Mouse (Mus musculus): ENCODE measurements around the gene Elp1.

- TF ChIP-seq CEBPB (IDR thresholded peaks at IDR 0.05; ENCODE audit: insufficient read depth, poor library complexity, severe bottlenecking) (no peak), MAX (IDR thresholded peaks at IDR 0.05; ENCODE audit: low read depth) (no peak), POLR2A (IDR thresholded peaks at IDR 0.05; ENCODE audit: insufficient read length, low read depth) (no peak), MYOG (IDR thresholded peaks at IDR 0.05; ENCODE audit: control insufficient read depth in 1 of 3, insufficient read depth in 1 of 3, insufficient read length in 2 of 3, low read depth in 2 of 3) (no peak), POLR2AphosphoS2 (IDR thresholded peaks at IDR 0.05; ENCODE audit: insufficient read length, low read depth) (no peak)
These were observed 78.9 kb downstream of the Elp1 start for GRCm38 (mm10) chr4:56723237-56723636.

Measured in myocyte (in vitro differentiated cells).